Mouse (Mus musculus): ENCODE measurements at regions not wholly inside any gene's neighbourhood (a gene's known extent, or its start where the extent isn't known, plus 50 kb on each side); places are given as distances from the start of the nearest gene placed in this dataset.

DNA sequence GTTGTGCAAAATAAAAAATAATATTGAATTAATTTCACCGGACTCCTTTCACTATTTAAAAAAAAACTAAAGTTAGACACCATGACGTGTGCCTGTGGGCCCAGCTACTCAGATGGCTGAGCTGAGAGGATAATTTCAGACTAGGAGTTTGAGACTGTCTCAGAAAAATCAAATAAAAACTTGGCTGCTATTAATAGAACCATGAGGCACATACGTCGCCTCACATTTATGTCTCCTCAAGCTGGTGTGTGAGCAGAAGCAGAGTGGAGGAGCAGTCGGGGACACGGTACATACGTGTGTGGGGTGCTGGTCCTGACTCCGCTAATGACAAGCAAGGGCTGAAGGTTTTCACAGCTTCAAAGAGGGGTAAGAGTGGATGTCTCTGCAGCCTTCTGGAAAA, 52.8 kb upstream of the Dmrtb1 start:
- no peak for DNase-seq

DNA sequence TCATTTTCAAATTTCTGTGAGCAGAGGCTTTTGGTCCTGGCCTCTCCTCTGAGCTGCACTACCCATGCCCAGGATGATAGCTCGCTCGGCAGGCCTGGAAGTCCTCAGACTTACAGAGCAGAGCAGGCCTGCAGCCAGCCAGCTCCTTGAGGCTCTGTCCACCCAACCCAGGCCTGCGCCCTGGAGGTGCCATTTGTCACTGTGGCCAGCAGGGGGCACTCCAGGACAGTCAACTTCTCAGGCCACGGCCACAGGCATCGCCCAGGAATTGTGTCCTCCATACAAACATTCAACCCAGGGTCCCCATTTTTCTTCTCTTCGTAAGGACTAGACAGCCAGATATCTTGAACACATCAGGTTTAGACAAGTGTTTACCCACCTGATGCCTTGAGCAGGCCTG, 53.9 kb upstream of the Dmrtb1 start:
- peak; percentile 82 for DNase-seq

DNA sequence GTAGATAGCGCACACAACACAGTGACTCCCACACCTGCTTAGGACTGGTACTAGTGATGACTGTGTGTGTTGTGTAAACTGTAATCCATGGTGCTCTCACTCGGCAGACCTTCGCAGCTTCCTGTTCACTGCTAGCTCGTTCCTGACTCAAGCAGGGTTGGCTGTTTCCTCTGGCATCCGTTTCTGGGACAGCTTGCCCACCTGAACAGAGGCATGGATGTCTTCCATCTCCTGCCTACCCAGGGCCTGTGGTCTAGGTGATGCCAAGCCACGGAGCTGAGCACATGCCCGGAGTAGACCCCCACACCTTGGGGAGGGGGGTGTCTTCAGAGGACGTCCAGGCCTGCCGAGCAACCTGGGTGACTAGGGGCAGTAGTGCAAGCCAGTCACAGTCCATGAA, 54.7 kb upstream of the Dmrtb1 start:
- DNase-seq = no peak

DNA sequence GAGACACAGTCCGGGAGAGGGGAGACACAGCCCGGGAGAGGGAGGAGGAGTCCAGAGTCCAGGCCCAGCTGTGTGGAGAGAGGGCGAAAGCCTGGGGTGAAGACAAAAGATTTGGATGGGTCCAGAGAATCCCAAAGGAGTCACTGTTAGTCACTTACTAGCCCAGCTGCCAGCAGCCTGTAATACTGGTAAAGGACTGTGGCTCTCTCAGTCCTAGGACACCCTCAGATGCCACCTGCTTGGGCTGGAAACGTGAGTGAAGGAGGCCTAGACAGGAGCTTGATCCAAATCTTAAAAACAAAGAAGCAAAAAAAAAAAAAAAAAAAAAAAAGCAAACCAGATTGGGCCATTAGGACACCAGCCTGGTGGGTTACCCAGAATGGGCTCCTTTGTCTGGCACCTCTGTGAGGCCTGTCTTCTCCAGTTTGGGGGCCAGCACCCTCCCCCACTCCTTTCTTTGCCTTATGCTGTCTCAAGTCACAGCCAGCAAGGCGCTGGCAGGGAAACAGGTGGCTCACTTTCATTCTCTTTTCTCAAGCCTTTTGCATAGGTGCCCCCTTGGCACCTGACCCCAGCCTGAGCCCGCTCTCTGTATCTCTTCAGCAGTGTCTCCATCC, 55.9 kb upstream of the Dmrtb1 start:
- no peak for DNase-seq

DNA sequence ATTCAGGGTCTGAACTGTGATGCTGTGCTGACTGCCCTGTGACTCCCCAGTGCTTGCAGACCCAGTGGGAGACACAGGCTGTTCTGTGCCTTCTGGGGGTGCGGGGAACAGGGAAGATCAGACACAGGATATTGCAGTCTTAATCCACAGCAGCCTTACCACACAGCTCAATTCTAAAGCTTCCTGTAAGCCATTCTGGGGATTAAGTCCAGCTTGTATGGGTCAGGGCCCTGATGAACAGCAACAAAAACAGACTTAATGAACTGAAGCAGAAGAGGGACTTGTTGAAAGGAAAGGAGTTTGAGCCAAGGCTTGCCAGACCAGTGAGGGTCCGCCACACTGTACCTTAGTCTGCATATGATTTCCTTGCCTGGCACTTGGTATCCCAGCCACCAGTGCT, 58.4 kb upstream of the Lrp8 start:
- DNase-seq = no peak

DNA sequence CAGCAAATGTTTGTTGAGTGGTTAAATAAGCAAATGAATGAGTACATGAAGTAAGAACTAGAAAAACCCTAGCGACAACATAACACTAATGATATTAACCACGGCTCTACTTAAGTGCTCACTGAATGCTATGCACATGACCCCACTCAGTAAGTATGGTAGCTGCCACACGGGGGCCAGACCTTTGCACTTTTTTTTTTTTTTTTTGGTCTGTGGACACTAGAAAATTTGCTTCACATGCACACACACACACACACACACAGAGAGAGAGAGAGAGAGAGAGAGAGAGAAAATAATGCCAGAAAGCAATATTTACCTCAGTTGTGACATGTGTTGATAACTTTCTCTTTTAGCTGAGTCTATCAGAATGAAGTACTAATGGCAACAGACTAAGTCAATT, 55.7 kb upstream of the Lrp8 start:
- DNase-seq = no peak

DNA sequence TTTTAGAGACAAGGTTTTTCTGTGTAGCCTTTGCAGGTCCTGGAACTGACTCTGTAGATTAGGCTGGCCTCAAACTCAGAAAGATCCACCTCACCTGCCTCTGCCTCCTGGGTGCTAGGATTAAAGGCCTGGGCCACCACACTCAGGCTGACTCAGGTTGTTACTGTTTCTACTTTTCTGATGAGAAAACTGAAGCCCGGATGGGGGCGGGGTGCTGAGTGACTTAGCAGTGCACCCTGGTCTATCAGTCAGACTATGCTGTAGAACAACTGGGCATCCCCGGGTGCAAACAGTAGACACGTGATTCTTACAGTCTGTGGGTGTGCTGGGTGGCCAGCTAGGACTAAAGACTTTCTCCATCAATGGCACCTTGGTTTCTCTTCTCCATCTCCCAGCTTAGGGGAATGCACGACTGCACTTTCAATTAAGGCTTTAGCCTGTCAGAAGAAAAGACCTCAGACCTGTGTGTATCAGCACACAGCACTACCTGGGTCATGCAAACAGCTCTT, 55.1 kb upstream of the Lrp8 start:
- no peak for DNase-seq

DNA sequence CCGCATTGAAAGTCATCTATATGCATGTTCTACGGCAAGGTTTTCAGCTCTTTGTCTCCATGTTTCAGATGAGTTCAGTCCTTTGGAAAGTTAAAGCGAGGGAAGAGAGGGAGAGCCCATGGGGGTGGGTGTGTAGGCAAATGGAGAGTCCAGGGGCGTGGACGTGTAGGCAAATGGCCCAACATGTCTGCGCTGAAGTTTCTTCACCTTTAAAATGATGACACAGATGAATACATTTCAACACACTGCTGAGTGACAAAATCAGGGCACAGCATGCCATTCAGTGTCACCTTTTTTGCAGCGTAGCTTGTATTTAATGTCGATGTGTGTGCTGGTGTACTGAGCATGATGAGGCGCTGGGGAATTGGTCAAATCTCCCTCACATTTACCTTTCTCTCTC, 54.6 kb upstream of the Lrp8 start:
- DNase-seq = no peak

DNA sequence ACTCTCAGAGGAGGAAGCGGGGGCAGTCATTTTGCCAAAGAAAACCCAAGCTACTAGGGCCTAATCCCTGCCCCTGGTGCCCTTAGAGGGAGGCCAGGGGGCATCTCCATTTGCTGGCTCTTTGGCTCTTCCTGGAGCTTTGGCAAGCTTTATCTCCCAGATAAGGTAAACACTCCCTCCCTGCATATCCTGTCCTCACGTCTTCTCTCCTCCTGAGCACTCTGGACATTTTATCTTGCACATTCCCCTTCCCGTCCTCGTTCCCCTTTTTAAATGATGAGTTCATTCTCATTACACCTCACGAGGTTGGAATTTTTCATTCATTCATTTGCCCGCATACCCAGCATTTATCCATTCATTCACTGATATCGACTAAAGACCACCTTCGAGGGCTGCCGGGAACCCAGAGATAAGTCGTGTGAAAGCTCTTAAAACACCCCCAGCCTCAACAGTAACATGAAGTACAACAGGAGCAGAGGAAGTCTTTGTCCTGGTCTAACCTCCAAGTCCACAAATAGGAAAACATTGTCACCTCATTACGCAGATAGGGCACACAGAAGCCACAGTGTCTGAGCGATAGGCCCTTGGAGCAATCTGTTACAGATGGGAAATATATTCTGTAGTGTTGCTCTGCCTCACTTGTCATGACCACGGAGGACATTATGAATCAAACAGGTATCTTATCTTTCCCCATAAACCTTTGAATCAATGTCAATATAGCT, 54.0 kb upstream of the Lrp8 start:
- DNase-seq = no peak

DNA sequence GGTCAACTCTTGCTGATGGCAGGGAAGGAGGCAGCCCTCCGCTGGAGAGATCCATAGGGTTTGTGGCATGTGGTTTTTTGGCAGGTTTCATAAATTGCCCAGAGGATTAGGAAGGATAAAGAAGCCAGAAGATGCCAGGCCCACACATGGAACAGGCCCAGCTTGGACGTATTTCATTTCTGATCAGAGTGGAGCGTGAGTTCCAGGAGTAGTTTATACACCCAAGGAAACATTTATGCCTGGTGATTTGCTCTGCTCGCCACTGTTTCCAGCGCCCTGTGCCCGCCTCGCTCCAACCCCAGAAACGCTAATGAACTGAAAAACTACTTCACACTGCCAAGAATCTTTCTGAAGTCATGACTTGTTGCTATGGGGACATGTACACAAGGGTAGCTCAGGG, 53.0 kb upstream of the Lrp8 start:
- DNase-seq = no peak

DNA sequence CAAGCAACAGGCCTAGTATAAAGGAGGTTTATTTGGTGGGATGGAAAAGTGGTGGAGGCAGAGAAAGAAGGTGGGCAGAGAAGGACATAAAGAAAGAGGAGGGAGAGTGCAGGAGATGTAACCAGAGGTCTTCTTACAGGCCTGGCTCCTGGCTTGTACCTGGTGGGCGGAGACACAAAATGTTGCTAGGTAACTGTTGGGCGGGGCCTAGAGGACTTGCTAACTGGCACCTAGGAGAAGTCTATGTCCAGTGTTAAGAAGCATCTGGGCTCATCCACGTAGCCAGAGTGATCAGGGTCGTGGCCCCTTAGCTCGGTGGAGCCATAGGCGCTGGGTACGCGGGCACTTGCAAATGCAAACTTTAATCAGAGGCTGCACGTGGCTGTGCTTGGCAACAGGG, 52.0 kb upstream of the Lrp8 start:
- no peak for DNase-seq

All from thymus, postnatal 14 days (tissue).